Mouse (Mus musculus) limb, embryonic 14.5 days (tissue): ENCODE results near the gene Naa10. TPM values are rescaled to one million over a fixed set of nuclear protein-coding genes. Genes with fewer than 3 reads are reported as not detected.

Experiments
- ATAC-seq: fragments of 200-750 bp; cut with Nextera tagmentation; 2 replicates; pipeline ENCODE4 v1.8.0; 2017; ENCODE audit warnings: low read depth, moderate number of reproducible peaks, moderate TSS enrichment; ENCODE audit not compliant: low FRiP score
- DNase-seq: peaks from one replicate; pipeline ENCODE4 v3.0.0-alpha.2; 2015; ENCODE audit warnings: low spot score
- H3K27ac ChIP-seq: fragments of 300-500 bp; sonication (generic); replicated peaks from 2 replicates; pipeline ENCODE4 v1.5.1; 2014; ENCODE audit warnings: low read depth, mild to moderate bottlenecking, low read length, moderate library complexity, mixed read lengths
- H3K27me3 ChIP-seq: fragments of 300-500 bp; sonication (generic); 2 replicates; pipeline ENCODE4 v1.6.1; 2014; ENCODE audit warnings: low read length, mixed read lengths; ENCODE audit not compliant: control insufficient read depth, insufficient read depth
- H3K36me3 ChIP-seq: fragments of 300-500 bp; sonication (generic); 2 replicates; pipeline ENCODE4 v1.6.1; 2014; ENCODE audit warnings: mild to moderate bottlenecking, low read length, moderate library complexity, mixed read lengths; ENCODE audit not compliant: control insufficient read depth, insufficient read depth
- H3K4me1 ChIP-seq: fragments of 300-500 bp; sonication (generic); 2 replicates; pipeline ENCODE4 v1.6.1; 2014; ENCODE audit warnings: antibody characterized with exemption, low read length, mixed read lengths; ENCODE audit not compliant: control insufficient read depth, insufficient read depth
- H3K4me2 ChIP-seq: fragments of 300-500 bp; sonication (generic); replicated peaks from 2 replicates; pipeline ENCODE4 v1.6.1; 2014; ENCODE audit warnings: low read depth, mild to moderate bottlenecking, low read length, moderate library complexity; ENCODE audit not compliant: severe bottlenecking
- H3K4me3 ChIP-seq: fragments of 300-500 bp; sonication (generic); replicated peaks from 2 replicates; pipeline ENCODE4 v1.5.1; 2014; ENCODE audit warnings: low read length
- H3K9ac ChIP-seq: fragments of 300-500 bp; sonication (generic); 2 replicates; pipeline ENCODE4 v1.6.1; 2014; ENCODE audit warnings: mild to moderate bottlenecking, low read depth, low read length, moderate library complexity; ENCODE audit not compliant: severe bottlenecking
- H3K9me3 ChIP-seq: fragments of 300-500 bp; sonication (generic); 2 replicates; pipeline ENCODE4 v1.6.1; 2016; ENCODE audit warnings: low read length; ENCODE audit not compliant: control insufficient read depth
- POLR2A ChIP-seq: fragments of 200-500 bp; IDR thresholded peaks from 2 replicates; pipeline ENCODE4 v1.8.0; 2012; ENCODE audit warnings: inconsistent platforms, mild to moderate bottlenecking, moderate library complexity, borderline replicate concordance; ENCODE audit not compliant: insufficient read depth, insufficient read length; ENCODE audit errors: extremely low read depth
- WGBS: fragments of 180-500 bp; shearing (Covaris S2); extraction: QIAGEN DNeasy Blood & Tissue Kit; methylation state at CpG from one replicate; pipeline ENCODE4 v1.1.7; 2014; 5-methylcytosine and 5-hydroxymethylcytosine counted together
- polyA plus RNA-seq, 2 experiments: library from polyadenylated mRNA; depleted of rRNA in 1 of 2; stranded (reverse) in 1 of 2; unstranded in 1 of 2; fragments of >200 nt; fragmentation: Nextera tagmentation in 1 of 2; extraction: Ambion mirVana in 1 of 2; gene quantifications; 2 replicates each; pipeline versions ENCODE4 v1.2.1 to v1.2.3; 2012 to 2014

The Naa10 gene
- polyA plus RNA-seq, 2 experiments: 112 to 128 TPM

DNA sequence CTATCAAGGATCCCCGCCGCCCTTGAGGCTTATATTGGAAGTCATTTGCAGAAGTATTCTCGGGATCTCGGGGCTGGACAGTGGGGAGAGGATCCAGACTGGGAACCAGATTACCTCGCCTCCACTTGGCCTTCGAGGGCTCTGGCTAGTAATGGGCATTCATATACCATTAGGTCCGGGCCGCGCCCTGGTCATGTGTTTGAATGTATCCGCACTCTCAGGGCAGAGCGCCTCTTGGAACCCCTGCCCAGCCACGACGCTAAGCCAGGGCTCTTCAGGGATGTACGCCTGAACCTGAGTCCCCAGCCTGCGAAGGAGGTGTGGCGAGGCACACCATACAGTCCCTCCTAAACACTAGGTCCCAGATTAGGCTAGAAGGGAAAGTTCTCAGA, 40.7 kb downstream of the Naa10 start:
- no peak for TF ChIP-seq POLR2A
- Histone ChIP-seq H3K4me1 (peaks cover 2% of the 10 kb centered on the region; the same call in 1 of the 2 replicates), H3K4me2 (peak overlapping the region; percentile 70), H3K9ac (0 out of 2 replicates have a peak overlapping the region, but pooled peaks have one; percentile 40), H3K9me3 (no peaks in the 10 kb centered on the region), H3K27me3 (peaks cover 9% of the 10 kb centered on the region; the same call in 1 of the 2 replicates), H3K4me3 (peak overlapping the region; percentile 38), H3K36me3 (no peaks in the 10 kb centered on the region), H3K27ac (no peak overlapping the region)
- ATAC-seq: no peak
- WGBS: 23% methylated on average over 15 of the region's 16 CpGs
- no peak for DNase-seq

- peak overlapping the region; percentile 38 for H3K4me3 ChIP-seq
- 23% methylated on average over 35 of the region's 48 CpGs for WGBS
- peak; percentile 5 for DNase-seq
- H3K4me2 ChIP-seq: peak overlapping the region; percentile 70
- H3K27me3 ChIP-seq: peaks cover 9% of the 10 kb centered on the region; the same call in 1 of the 2 replicates
- H3K27ac ChIP-seq: no peak overlapping the region
- peak overlapping the region; percentile 40; the same call in 1 of the 2 replicates for H3K9ac ChIP-seq
- ATAC-seq: no peak
- no peaks in the 10 kb centered on the region for H3K36me3 ChIP-seq
- no peak for TF ChIP-seq POLR2A
- peaks cover 2% of the 10 kb centered on the region; the same call in 1 of the 2 replicates for H3K4me1 ChIP-seq
- no peaks in the 10 kb centered on the region for H3K9me3 ChIP-seq
Observed at GRCm38 (mm10) chrX:73880194-73881035, 41.3 kb downstream of the Naa10 start.

DNA sequence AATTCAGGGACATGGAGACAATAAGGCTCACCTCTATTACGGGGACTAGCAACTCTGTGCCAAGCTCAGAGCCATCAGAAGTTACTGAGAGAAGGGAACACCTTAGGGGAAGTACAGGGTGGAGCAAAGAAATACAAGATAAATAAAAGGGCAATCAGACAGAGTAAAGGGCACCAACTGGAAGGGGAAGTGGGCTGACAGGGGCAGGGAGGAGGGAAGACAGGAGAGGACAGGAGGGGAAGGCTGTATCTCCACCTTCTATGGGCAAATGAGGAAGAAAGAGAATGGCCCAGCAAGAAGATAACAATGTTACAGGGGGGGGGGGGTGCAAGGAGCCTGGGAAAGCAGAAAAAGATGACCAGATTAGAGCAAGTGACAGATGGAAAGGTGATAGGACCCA, 44.7 kb downstream of the Naa10 start:
- Histone ChIP-seq H3K4me1 (peaks cover 2% of the 10 kb centered on the region; the same call in 1 of the 2 replicates), H3K9ac (no peak overlapping the region), H3K4me3 (no peak overlapping the region), H3K36me3 (no peaks in the 10 kb centered on the region), H3K4me2 (no peak overlapping the region), H3K27ac (no peak overlapping the region), H3K27me3 (peaks cover 9% of the 10 kb centered on the region; the same call in 1 of the 2 replicates), H3K9me3 (no peaks in the 10 kb centered on the region)
- TF ChIP-seq POLR2A: no peak
- ATAC-seq (no peak), DNase-seq (no peak)
- WGBS: 75% methylated on average over 1 of the region's 1 CpGs

DNA sequence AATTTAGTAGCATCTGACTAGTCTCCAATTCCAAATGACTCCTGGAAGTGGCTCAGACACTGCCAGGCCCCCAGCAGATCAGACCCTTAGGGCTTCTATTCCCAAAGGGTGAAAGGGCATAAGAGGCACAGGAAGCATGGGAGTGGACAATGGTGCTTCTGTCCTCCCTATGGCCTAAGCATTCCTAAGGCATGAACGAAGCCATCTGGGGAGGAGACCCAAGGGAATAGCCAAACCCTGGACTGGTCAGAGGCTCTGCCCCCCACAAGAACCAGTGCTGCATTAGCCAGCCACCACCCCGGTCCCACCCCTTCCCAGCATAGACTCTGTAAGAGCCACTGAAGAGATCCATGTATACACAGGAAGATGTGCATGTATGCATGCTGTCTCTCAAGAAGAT, 45.9 kb downstream of the Naa10 start:
- no peaks in the 10 kb centered on the region for H3K4me1 ChIP-seq
- H3K27me3 ChIP-seq: peaks cover 9% of the 10 kb centered on the region; the same call in 1 of the 2 replicates
- TF ChIP-seq POLR2A: no peak
- H3K36me3 ChIP-seq: no peaks in the 10 kb centered on the region
- H3K9me3 ChIP-seq: no peaks in the 10 kb centered on the region
- no peak overlapping the region for H3K9ac ChIP-seq
- H3K27ac ChIP-seq: no peak overlapping the region
- WGBS: 73% methylated on average over 2 of the region's 2 CpGs
- DNase-seq (no peak), ATAC-seq (no peak)
- no peak overlapping the region for H3K4me2 ChIP-seq
- no peak overlapping the region for H3K4me3 ChIP-seq

- WGBS: 38% methylated on average over 1 of the region's 1 CpGs
- TF ChIP-seq POLR2A: no peak
- H3K27ac ChIP-seq: no peak overlapping the region
- no peaks in the 10 kb centered on the region for H3K36me3 ChIP-seq
- no peak overlapping the region for H3K9ac ChIP-seq
- no peaks in the 10 kb centered on the region for H3K9me3 ChIP-seq
- H3K4me3 ChIP-seq: no peak overlapping the region
- no peaks in the 10 kb centered on the region for H3K27me3 ChIP-seq
- DNase-seq (no peak), ATAC-seq (no peak)
- no peak overlapping the region for H3K4me2 ChIP-seq
- H3K4me1 ChIP-seq: no peaks in the 10 kb centered on the region
Observed at GRCm38 (mm10) chrX:73871956-73872355, 49.8 kb downstream of the Naa10 start.
